Mouse (Mus musculus) olfactory bulb, adult 2 months (tissue): ENCODE results near the gene Tpsb2. TPM values are rescaled to one million over a fixed set of nuclear protein-coding genes. Genes with fewer than 3 reads are reported as not detected.

Source experiments
- H3K27ac ChIP-seq: fragments of 200-500 bp; 2 replicates; pipeline ENCODE4 v1.5.1; 2012; ENCODE audit warnings: low read depth, low read length; ENCODE audit not compliant: insufficient read depth
- H3K4me1 ChIP-seq: fragments of 200-500 bp; 2 replicates; pipeline ENCODE4 v1.6.1; 2012; ENCODE audit warnings: low read length; ENCODE audit not compliant: control insufficient read depth, insufficient read depth
- H3K4me3 ChIP-seq: fragments of 200-500 bp; 2 replicates; pipeline ENCODE4 v1.5.1; 2012; ENCODE audit warnings: mild to moderate bottlenecking, low read depth, low read length, moderate library complexity; ENCODE audit not compliant: insufficient read depth
- CTCF ChIP-seq: fragments of 200-500 bp; IDR thresholded peaks from 2 replicates; pipeline ENCODE4 v1.5.1; 2012; ENCODE audit warnings: low read depth, mild to moderate bottlenecking, low read length, moderate library complexity; ENCODE audit not compliant: insufficient read depth
- POLR2A ChIP-seq: fragments of 200-500 bp; IDR thresholded peaks from 2 replicates; pipeline ENCODE4 v1.6.1; 2012; ENCODE audit warnings: mild to moderate bottlenecking, low read depth, low read length, moderate library complexity; ENCODE audit not compliant: insufficient read depth
- WGBS: fragments of 180-500 bp; shearing (Covaris S2); methylation state at CpG from one replicate; pipeline ENCODE4 v1.1.7; 2018; 5-methylcytosine and 5-hydroxymethylcytosine counted together
- polyA plus RNA-seq: library from polyadenylated mRNA; stranded (reverse); fragments of >200 nt; gene quantifications from 2 replicates; pipeline ENCODE4 v1.2.4, GENCODE M21; 2012; ENCODE audit warnings: low replicate concordance; ENCODE audit not compliant: missing spikeins, insufficient read depth, insufficient read length

Gene Tpsb2
- polyA plus RNA-seq, 1 experiment, result not detected

- no peaks in the 10 kb centered on the region for H3K4me1 ChIP-seq
- no peak for TF ChIP-seq CTCF
- TF ChIP-seq POLR2A, result no peak
- H3K27ac ChIP-seq, result no peak overlapping the region
- no peak overlapping the region for H3K4me3 ChIP-seq
- 56% methylated on average over 2 of the region's 2 CpGs for WGBS
These were observed 4.8 kb upstream of the Tpsb2 start for GRCm38 (mm10) chr17:25361291-25361690.

GRCm38 (mm10) chr17:25363726-25364125 is 2.4 kb upstream of the Tpsb2 start:
- H3K4me3 ChIP-seq, result no peak overlapping the region
- 5% methylated on average over 1 of the region's 1 CpGs for WGBS
- peak; percentile 47; the same call in 1 of the 2 replicates for TF ChIP-seq CTCF
- no peak for TF ChIP-seq POLR2A
- no peak overlapping the region for H3K27ac ChIP-seq
- no peaks in the 10 kb centered on the region for H3K4me1 ChIP-seq

- peaks cover 18% of the 10 kb centered on the region for H3K4me1 ChIP-seq
- H3K4me3 ChIP-seq, result no peak within 1 kb of the TSS
- H3K27ac ChIP-seq, result no peak within 1 kb of the TSS
- no peak for TF ChIP-seq CTCF
- no peak for TF ChIP-seq POLR2A
- 80% methylated on average over 3 of the region's 3 CpGs for WGBS
These were observed 2.9 kb downstream of the Tpsb2 start, which contains the start of gene Tpsg1 for GRCm38 (mm10) chr17:25368973-25369372. TSS of gene Tpsg1 (plus strand) at chr17:25369273.

- Histone ChIP-seq H3K27ac (no peak overlapping the region), H3K4me1 (peaks cover 18% of the 10 kb centered on the region), H3K4me3 (no peak overlapping the region)
- 51% methylated on average over 8 of the region's 8 CpGs for WGBS
- TF ChIP-seq POLR2A (no peak), CTCF (no peak)
These were observed 6.4 kb downstream of the Tpsb2 start for GRCm38 (mm10) chr17:25372491-25372890.

GRCm38 (mm10) chr17:25374011-25374410 is 7.9 kb downstream of the Tpsb2 start:
- H3K4me3 ChIP-seq, result no peak overlapping the region

GRCm38 (mm10) chr17:25394526-25394925 is 28.4 kb downstream of the Tpsb2 start:
- Histone ChIP-seq H3K27ac (no peak overlapping the region), H3K4me1 (peaks cover 18% of the 10 kb centered on the region), H3K4me3 (no peak overlapping the region)
- TF ChIP-seq CTCF (no peak), POLR2A (no peak)
- WGBS, result 90% methylated on average over 4 of the region's 4 CpGs

More at GRCm38 (mm10) chr17:25374011-25374410, 7.9 kb downstream of the Tpsb2 start:
- no peak overlapping the region for H3K27ac ChIP-seq
- WGBS, result 46% methylated on average over 9 of the region's 9 CpGs
- peaks cover 18% of the 10 kb centered on the region for H3K4me1 ChIP-seq
- no peak for TF ChIP-seq CTCF
- TF ChIP-seq POLR2A, result no peak

- peak; percentile 96 for TF ChIP-seq CTCF
- no peak for TF ChIP-seq POLR2A
- 20% methylated on average over 14 of the region's 14 CpGs for WGBS
- no peak overlapping the region for H3K4me3 ChIP-seq
- peaks cover 38% of the 10 kb centered on the region for H3K4me1 ChIP-seq
- H3K27ac ChIP-seq, result no peak overlapping the region
These were observed 31.9 kb downstream of the Tpsb2 start for GRCm38 (mm10) chr17:25397804-25398519.

- 22% methylated on average over 13 of the region's 13 CpGs for WGBS
- Histone ChIP-seq H3K4me3 (no peak overlapping the region), H3K4me1 (peaks cover 38% of the 10 kb centered on the region), H3K27ac (no peak overlapping the region)
- TF ChIP-seq POLR2A (no peak), CTCF (no peak)
These were observed 32.4 kb downstream of the Tpsb2 start for GRCm38 (mm10) chr17:25398520-25398838.

- Histone ChIP-seq H3K27ac (no peak overlapping the region), H3K4me1 (peaks cover 58% of the 10 kb centered on the region), H3K4me3 (no peak overlapping the region)
- 70% methylated on average over 7 of the region's 7 CpGs for WGBS
- no peak for TF ChIP-seq CTCF
- no peak for TF ChIP-seq POLR2A
These were observed 34.3 kb downstream of the Tpsb2 start for GRCm38 (mm10) chr17:25400443-25400842.

GRCm38 (mm10) chr17:25401491-25401890 is 35.4 kb downstream of the Tpsb2 start:
- Histone ChIP-seq H3K4me3 (no peak overlapping the region), H3K27ac (no peak overlapping the region), H3K4me1 (peaks cover 67% of the 10 kb centered on the region)
- WGBS, result 69% methylated on average over 4 of the region's 4 CpGs
- TF ChIP-seq POLR2A (no peak), CTCF (no peak)
